In the genomic region with DNA sequence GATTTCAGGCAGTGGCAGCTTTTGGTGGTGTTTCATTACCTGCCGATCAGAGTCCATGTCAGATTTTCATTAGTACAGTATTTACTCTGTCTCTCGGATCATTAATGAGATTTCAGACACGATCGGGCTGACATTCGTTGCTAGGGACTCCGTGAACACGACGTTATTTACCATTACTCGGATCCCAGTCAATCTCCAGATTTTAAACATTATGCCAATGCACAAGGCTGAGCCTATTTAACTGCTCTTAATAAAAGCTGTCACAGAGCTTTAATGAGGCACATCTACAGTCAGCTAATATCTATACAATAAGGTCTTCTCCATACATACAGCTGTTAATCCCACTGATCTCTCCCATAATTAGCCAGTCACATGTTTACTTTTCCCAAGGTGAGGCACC, we compare ENCODE assay signal across 15 mouse cellular contexts.
"Had no signal": no experiment of that assay in that cellular context is flagged by ENCODE, and none has a peak within 500 bp of the region (broad histone marks: within the 10 kb centered on the region; RNA-seq: fewer than 3 reads in every experiment).

No protein-coding gene starts in this region.

- H3K9me3 ChIP-seq: limb, embryonic 12.5 days; liver, embryonic 13.5 days; lung, embryonic 15.5 days; neural tube, embryonic 13.5 days had no signal

- H3K9ac ChIP-seq: limb, embryonic 12.5 days; liver, embryonic 13.5 days; liver, postnatal 0 days; lung, embryonic 15.5 days; neural tube, embryonic 13.5 days had no signal

- H3K27me3 ChIP-seq: limb, embryonic 12.5 days; liver, embryonic 13.5 days; lung, embryonic 15.5 days; neural tube, embryonic 13.5 days had no signal

- H3K4me2 ChIP-seq: limb, embryonic 12.5 days; liver, embryonic 13.5 days; lung, embryonic 15.5 days; neural tube, embryonic 13.5 days had no signal

- H3K4me3 ChIP-seq: limb, embryonic 12.5 days; liver, embryonic 13.5 days; lung, embryonic 15.5 days; neural tube, embryonic 13.5 days had no signal

- H3K36me3 ChIP-seq: limb, embryonic 12.5 days; liver, embryonic 13.5 days; lung, embryonic 15.5 days; neural tube, embryonic 13.5 days had no signal

- H3K27ac ChIP-seq: limb, embryonic 12.5 days; liver, embryonic 13.5 days; lung, embryonic 15.5 days; macrophage; neural tube, embryonic 13.5 days had no signal

- DNase-seq: kidney, adult 8-10 months; kidney, postnatal 25 days; layer of hippocampus, adult 9-11 months; layer of hippocampus, postnatal 36 days; liver; liver, embryonic 13.5 days; liver, postnatal 0 days; lung, postnatal 14 days; retina, postnatal 1 day; right cerebral cortex, postnatal 4 days; thymus, postnatal 36 days had no signal

- H3K4me1 ChIP-seq: limb, embryonic 12.5 days; liver, embryonic 13.5 days; lung, embryonic 15.5 days; neural tube, embryonic 13.5 days had no signal

- ATAC-seq: liver, postnatal 0 days had no signal
